Mouse (Mus musculus): Measurements from ENCODE around the gene Smn1.
"Not testable (repeated sequence)": the region's sequence is repeated elsewhere in the genome, so short reads cannot be mapped to it uniquely, and the experiment has no call there.

Smn1 gene

DNA sequence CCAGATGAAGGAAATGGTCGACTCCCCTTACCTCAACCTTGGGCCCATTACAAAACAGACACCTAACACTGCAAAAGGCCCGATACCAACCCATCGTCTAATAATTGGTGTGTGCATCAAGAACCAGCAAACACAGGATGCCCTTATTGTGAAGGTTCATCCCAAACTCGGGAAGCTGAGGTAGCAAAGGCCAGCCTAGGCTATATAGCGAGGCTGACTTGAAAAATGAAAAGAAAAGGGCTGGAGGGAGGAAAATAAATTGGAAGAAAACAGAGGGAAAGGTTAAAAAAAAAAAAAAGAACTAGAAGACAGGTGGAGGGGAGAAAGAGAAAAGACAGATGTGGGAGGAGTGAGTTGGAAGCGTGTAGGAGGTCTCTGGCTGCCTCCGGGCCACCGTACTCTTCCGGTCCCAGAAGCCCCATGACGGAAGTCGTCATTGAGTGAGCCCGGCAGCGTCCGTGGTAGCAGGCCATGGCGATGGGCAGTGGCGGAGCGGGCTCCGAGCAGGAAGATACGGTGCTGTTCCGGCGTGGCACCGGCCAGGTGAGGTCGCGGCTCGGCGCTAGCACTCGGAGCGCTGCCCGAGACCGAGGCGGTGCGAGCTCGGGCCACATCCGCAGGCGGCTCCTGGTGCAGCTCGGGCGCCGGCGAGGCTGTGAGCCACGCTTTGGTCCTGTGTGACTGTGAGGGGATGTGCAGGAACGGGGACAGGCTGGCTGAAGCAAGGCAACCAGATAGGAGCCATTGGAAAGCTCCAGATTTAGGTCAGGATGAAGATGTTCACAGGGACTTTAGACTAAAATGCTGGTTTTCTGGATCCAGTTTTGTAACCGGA lies at the start of gene Smn1:
TSS of gene Smn1 (plus strand) at position 430 of the 835 bp plus-strand sequence.
- DNase-seq (ENCODE audit: low read depth, low spot score): peak; percentile 82

DNA sequence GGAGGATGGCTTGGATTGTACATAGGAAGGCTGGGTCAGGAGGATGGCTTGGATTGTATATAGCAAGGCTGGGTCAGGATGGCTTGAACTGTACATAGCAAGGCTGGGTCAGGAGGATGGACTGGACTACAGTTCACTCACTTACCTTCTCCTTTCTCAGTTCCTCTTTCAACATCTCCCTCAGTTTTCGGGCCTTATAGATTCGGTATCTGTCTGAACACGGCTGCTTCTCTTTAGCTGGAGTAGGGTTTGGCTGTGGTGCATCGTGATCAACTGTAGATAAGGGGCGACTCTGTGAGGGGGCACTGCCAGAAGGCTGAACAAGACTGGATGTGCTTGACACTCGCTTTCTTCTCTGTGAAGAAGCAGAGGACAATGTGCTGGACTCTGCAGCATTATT lies 25.8 kb upstream of the Smn1 start:
- no peak for DNase-seq (ENCODE audit: low read depth, low spot score)

GRCm38 (mm10) chr13:100103052-100103658 lies 21.5 kb upstream of the Smn1 start:
- DNase-seq (ENCODE audit: low read depth, low spot score): no peak

GRCm38 (mm10) chr13:100103748-100104254 lies 20.9 kb upstream of the Smn1 start, which contains the start of gene Bdp1:
Bdp1 (minus strand) TSS chr13:100104070.
- DNase-seq (ENCODE audit: low read depth, low spot score): peak; percentile 87

DNA sequence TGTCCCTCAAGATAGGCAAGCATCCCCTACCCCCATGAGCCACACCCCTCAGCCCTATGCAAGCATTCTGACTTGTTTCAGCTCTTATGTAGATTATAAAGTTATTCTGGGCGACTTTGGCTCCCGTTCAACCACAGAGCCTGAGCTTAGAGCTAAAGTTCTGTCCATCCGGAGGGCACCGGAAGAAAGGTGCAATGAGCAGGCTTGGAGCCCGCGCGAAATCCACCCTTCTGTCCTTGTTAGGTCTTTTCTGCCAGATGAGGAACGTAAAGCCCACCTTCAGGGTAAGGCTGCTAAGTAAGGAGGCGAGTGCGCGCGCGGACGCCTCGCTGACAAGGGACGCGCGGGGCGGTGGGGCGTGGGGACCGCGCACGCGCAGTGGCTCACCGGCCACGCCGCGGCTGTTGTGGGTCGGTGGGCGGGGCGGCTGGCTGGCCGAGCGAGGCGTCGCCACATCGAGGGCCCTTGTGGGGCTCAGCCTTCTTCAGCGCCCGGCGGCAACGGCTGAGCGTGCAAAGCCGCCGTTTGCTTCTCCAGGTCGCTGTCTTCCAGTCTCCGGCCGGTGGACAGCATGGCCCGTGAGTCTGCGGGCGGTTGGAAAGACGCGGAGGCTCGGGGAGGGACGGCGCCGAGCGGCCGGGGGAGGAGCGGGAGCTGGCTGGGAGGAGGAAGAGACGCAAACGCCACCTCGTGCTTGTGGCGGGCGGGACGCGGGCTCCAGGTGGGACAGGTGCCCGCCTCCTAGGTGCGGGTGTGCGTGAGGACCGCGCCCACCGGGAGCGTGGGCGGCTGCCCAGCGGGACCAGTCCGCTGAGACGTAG lies 16.8 kb upstream of the Smn1 start, which contains the start of gene Serf1:
TSS of gene Serf1 (plus strand) at position 361 of the 821 bp plus-strand sequence.
- peak; percentile 69 for DNase-seq (ENCODE audit: low read depth, low spot score)

- no peak for DNase-seq (ENCODE audit: low read depth, low spot score)
These were observed 12.3 kb upstream of the Smn1 start for GRCm38 (mm10) chr13:100112218-100112972.

DNA sequence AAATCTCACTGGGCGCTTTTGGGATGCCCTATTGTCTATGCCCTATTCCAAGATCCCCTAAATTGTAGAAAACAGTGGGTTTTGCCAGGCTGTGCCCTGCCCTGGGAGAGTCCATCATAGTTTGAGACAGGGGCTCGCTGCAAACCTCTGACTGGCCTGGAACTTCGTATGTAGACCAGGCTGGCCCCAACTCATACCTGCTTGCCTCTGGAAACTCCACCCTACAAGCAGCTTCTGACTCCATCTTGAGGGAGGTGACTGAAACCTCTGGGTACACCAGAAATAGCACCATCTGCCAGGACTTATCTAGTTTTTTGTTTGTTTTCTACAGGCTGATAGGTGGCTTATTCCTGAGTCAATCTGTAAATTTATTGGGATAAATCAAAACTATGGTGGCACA lies 682 bp upstream of the Smn1 start:
- DNase-seq (ENCODE audit: low read depth, low spot score): no peak

GRCm38 (mm10) chr13:100125258-100125643 lies 599 bp downstream of the Smn1 start:
- DNase-seq (ENCODE audit: low read depth, low spot score): no peak

GRCm38 (mm10) chr13:100141646-100142314 lies 17.1 kb downstream of the Smn1 start:
- DNase-seq (ENCODE audit: low read depth, low spot score): no peak

DNA sequence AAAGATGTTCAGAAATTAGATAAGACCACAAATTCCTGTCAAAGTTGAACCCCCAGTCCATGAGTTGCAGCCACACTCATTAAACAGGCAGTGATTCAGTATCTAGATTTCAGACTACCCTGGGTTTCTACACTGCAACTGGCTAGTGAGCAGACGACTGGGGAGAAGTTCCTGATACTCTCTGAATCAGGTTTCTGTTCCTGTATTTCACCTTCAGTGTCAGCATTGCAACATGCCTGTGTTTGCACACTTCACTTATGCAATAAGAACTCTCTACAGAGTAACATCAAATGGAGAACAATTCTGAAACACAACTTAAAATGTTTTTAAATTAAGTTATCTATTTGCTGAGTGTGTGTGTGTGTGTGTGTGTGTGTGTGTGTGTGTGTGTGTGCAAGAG lies 28.0 kb downstream of the Smn1 start:
- DNase-seq (ENCODE audit: low read depth, low spot score): no peak

DNA sequence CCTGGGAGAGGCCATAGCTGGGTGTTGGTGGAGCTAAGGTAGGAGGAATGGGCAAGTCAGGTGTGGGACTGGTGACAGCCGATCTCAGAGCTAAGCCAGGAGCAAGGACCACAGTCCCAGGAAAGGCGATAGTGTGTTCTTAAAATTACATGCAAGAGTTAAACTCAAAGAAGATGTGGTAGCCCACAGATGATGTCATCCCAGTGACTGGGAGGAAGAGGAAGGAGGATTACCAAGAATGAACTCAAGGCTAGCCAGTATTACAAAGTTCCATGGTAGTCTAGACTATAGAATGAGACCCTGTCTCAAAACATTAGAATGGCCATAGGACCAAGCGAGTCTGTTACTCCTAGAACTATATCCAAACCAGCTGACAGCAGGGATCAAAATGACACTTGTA lies 32.0 kb downstream of the Smn1 start:
- no peak for DNase-seq (ENCODE audit: low read depth, low spot score)

GRCm38 (mm10) chr13:100161171-100161870 lies 36.7 kb downstream of the Smn1 start:
- not testable (repeated sequence) for DNase-seq (ENCODE audit: low read depth, low spot score)

GRCm38 (mm10) chr13:100162467-100162866 lies 37.8 kb downstream of the Smn1 start:
- not testable (repeated sequence) for DNase-seq (ENCODE audit: low read depth, low spot score)

GRCm38 (mm10) chr13:100166378-100166777 lies 41.7 kb downstream of the Smn1 start:
- DNase-seq (ENCODE audit: low read depth, low spot score): not testable (repeated sequence)

DNA sequence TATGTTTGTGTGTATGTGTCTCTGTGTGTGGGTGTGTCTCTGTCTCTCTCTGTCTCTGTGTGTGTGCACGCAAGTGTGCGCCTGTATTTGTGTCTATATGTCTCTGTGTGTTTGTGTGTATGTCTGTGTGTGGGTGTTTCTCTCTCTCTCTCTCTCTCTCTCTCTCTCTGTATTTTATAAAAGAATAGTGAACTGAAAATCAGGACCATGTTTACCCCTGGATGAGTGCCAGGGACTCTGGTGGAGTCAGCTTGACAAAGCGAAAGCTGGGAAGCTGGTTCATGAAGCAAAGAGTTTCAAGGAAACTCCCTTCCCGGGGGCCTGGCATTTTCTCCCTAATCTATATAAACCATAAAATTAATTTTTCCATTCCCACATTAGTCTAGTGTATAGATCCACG lies 49.7 kb downstream of the Smn1 start:
- not testable (repeated sequence) for DNase-seq (ENCODE audit: low read depth, low spot score)

- DNase-seq (ENCODE audit: low read depth, low spot score): not testable (repeated sequence)
These were observed 58.5 kb downstream of the Smn1 start for GRCm38 (mm10) chr13:100183111-100183510.
